Mouse (Mus musculus) G1E (cell line): ENCODE results near the gene Metap1d.

ENCODE experiments used
- CTCF ChIP-seq: IDR thresholded peaks from 2 replicates; pipeline ENCODE4 v1.5.1; 2012; ENCODE audit warnings: low read depth, low read length, inconsistent platforms, mixed read lengths
- GATA1 ChIP-seq: IDR thresholded peaks from 2 replicates; pipeline ENCODE4 v1.6.1; 2012; ENCODE audit warnings: borderline replicate concordance, low read length, inconsistent platforms, mixed read lengths
- POLR2AphosphoS5 ChIP-seq: IDR thresholded peaks from 2 replicates; pipeline ENCODE4 v1.6.1; 2012; ENCODE audit warnings: low read depth, low read length, inconsistent platforms; ENCODE audit not compliant: insufficient replicate concordance

GRCm38 (mm10) chr2:71523431-71523830 is 70.4 kb downstream of the Metap1d start:
- TF ChIP-seq CTCF (no peak), GATA1 (no peak), POLR2AphosphoS5 (no peak)
